Mouse (Mus musculus): ENCODE results near the gene Adgrg5. TPM values are rescaled to one million over a fixed set of nuclear protein-coding genes. Genes with fewer than 3 reads are reported as not detected.
A peak's percentile ranks its signal among the peaks of the same experiment; 100 is the strongest.

Gene Adgrg5
- polyA plus RNA-seq, 1 experiment from 2014 or later = 0.13 TPM

DNA sequence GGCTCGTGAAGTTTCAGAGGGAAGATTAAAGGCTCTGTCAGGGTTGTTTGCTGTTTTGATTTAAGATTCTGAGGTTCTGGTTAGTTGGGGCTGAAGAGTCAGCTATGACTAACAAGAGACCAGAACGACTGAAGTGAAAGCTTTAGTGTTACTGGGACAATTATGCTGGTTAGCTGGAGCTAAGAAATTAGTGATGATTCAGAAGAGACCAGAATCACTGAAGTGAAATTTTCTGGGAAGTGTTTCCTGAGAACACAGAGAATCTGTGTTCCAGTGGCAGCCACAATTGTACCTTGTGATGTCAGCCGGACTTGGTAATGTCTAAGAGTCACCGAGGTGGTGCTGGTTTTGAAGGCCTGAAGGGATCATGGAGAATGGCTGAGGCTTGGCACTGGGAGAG is 42.8 kb upstream of the Adgrg5 start:
- 60% methylated on average over 4 of the region's 4 CpGs for WGBS (ENCODE audit: insufficient replicate concordance)

DNA sequence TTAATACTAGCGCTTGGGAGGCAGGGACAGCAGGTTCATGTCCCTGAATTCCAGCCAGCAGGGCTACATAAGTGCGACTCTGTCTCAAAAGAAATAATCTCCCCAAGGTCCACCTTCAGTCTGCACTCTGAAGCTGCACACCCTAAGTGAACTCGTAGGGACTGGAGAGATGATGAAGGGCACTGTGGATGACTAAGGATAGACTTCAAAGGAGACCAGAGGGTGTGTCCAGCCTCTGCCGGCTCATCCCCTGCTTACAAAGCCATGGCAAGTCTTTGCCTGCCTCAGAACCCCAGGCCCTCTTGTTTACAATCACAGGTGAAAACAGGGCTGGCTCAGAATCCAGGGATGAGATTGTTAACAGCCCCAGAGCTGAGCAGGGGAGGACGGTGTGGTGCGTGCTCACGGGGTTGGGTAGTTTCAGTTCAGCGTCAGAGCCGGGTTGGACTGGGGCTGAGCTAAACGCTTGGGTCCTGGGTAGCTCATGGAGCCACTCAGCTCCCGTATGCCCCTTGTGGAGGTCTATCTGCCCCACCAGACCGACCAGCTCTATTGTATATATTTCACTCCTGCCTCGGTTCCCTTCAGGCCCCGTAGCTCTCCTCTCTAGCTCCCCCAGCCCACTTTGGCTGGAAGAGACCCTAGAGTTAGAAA is 35.0 kb upstream of the Adgrg5 start:
- peak; percentile 56; the same call in 1 of the 2 replicates for ATAC-seq
- TF ChIP-seq EP300 (IDR thresholded peaks at IDR 0.05; ENCODE audit: low read depth) (no peak), CTCF (IDR thresholded peaks at IDR 0.05; ENCODE audit: low read depth) (no peak)
- 28% methylated on average over 14 of the region's 14 CpGs for WGBS (ENCODE audit: insufficient replicate concordance)
- no peak for DNase-seq
- H3K9me3 ChIP-seq (ENCODE audit: low read length) = no peaks in the 10 kb centered on the region
- peaks cover 3% of the 10 kb centered on the region; the same call in 1 of the 2 replicates for H3K4me1 ChIP-seq (ENCODE audit: insufficient read depth)
- H3K27me3 ChIP-seq (ENCODE audit: insufficient read depth, low read length) = no peaks in the 10 kb centered on the region
- H3K36me3 ChIP-seq (replicated peaks; ENCODE audit: insufficient read depth, low read length) = no peaks in the 10 kb centered on the region
- H3K4me3 ChIP-seq (ENCODE audit: low read depth, low read length) = no peak overlapping the region
- no peak overlapping the region for H3K27ac ChIP-seq (ENCODE audit: low read depth)
- no peak overlapping the region for H3K9ac ChIP-seq (replicated peaks)
- peak overlapping the region; percentile 57 for H3K4me2 ChIP-seq (ENCODE audit: low read depth, low read length)

More for the DNA sequence above, 42.8 kb upstream of the Adgrg5 start:
- Histone ChIP-seq H3K9me3 (ENCODE audit: low read length) (no peaks in the 10 kb centered on the region), H3K36me3 (replicated peaks; ENCODE audit: insufficient read depth, low read length) (no peaks in the 10 kb centered on the region), H3K27me3 (ENCODE audit: insufficient read depth, low read length) (no peaks in the 10 kb centered on the region), H3K4me2 (ENCODE audit: low read depth, low read length) (no peak overlapping the region), H3K27ac (ENCODE audit: low read depth) (no peak overlapping the region), H3K4me1 (ENCODE audit: insufficient read depth) (peaks cover 8% of the 10 kb centered on the region), H3K4me3 (ENCODE audit: low read depth, low read length) (no peak overlapping the region), H3K9ac (replicated peaks) (no peak overlapping the region)
- no peak for DNase-seq
- no peak for TF ChIP-seq EP300 (IDR thresholded peaks at IDR 0.05; ENCODE audit: low read depth)
- TF ChIP-seq CTCF (IDR thresholded peaks at IDR 0.05; ENCODE audit: low read depth) = no peak
- ATAC-seq = no peak

DNA sequence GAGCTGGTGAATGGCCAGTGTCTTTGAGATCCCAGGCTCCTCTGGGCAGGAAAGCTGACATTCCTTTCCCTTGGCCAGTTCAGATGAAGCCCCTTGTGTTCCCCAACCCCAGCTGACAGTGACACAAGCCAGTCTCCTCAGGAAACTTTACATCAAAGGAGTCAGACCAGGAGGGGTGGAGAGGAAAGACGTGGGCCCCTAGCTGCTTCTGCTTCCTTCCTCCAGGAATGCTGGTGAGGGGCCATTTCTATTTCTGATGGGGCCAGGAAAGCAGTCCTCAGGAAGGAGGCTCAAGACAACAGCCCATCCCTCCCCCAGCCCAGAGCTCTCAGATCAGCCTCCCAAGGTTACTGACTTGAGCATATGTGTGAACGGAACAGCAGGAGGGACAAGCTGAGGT is 30.6 kb upstream of the Adgrg5 start:
- 40% methylated on average over 2 of the region's 2 CpGs for WGBS (ENCODE audit: insufficient replicate concordance)
- no peaks in the 10 kb centered on the region for H3K36me3 ChIP-seq (replicated peaks; ENCODE audit: insufficient read depth, low read length)
- no peak overlapping the region for H3K9ac ChIP-seq (replicated peaks)
- no peaks in the 10 kb centered on the region for H3K27me3 ChIP-seq (ENCODE audit: insufficient read depth, low read length)
- H3K27ac ChIP-seq (ENCODE audit: low read depth) = no peak overlapping the region
- H3K4me2 ChIP-seq (ENCODE audit: low read depth, low read length) = no peak overlapping the region
- no peaks in the 10 kb centered on the region for H3K9me3 ChIP-seq (ENCODE audit: low read length)
- ATAC-seq (no peak), DNase-seq (no peak)
- no peak overlapping the region for H3K4me3 ChIP-seq (ENCODE audit: low read depth, low read length)
- TF ChIP-seq CTCF (IDR thresholded peaks at IDR 0.05; ENCODE audit: low read depth) (no peak), EP300 (IDR thresholded peaks at IDR 0.05; ENCODE audit: low read depth) (no peak)
- H3K4me1 ChIP-seq (ENCODE audit: insufficient read depth) = peaks cover 8% of the 10 kb centered on the region

DNA sequence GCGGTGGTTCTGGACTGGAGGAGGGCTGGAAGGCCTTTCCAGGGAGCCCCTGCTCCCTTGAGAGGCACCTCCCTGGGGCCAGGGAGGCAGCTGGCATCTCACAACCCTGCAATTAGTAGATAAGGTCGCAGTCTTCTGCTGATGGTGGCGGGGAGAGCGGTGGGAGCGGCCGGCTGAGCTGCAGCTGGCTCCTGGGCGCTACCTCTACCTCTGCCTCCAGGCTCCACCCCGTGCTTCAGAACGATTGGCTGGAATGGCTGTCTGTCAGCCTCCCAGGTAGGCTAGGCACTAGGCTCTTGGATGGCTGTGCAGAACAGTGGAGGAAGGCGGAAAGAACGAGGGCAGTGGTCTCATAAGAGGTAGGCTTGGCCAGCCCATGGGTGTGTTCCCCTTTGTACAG is 24.2 kb upstream of the Adgrg5 start:
- no peaks in the 10 kb centered on the region for H3K36me3 ChIP-seq (replicated peaks; ENCODE audit: insufficient read depth, low read length)
- peak overlapping the region; percentile 96 for H3K27ac ChIP-seq (ENCODE audit: low read depth)
- H3K4me3 ChIP-seq (ENCODE audit: low read depth, low read length) = peak overlapping the region; percentile 26; the same call in 1 of the 2 replicates
- peak overlapping the region; percentile 66 for H3K9ac ChIP-seq (replicated peaks)
- H3K4me2 ChIP-seq (ENCODE audit: low read depth, low read length) = peak overlapping the region; percentile 65
- peak; percentile 89 for DNase-seq
- ATAC-seq = peak; percentile 98
- no peaks in the 10 kb centered on the region for H3K27me3 ChIP-seq (ENCODE audit: insufficient read depth, low read length)
- 27% methylated on average over 11 of the region's 11 CpGs for WGBS (ENCODE audit: insufficient replicate concordance)
- peaks cover 38% of the 10 kb centered on the region for H3K4me1 ChIP-seq (ENCODE audit: insufficient read depth)
- H3K9me3 ChIP-seq (ENCODE audit: low read length) = no peaks in the 10 kb centered on the region
- no peak for TF ChIP-seq CTCF (IDR thresholded peaks at IDR 0.05; ENCODE audit: low read depth)
- peak; percentile 86 for TF ChIP-seq EP300 (IDR thresholded peaks at IDR 0.05; ENCODE audit: low read depth)

DNA sequence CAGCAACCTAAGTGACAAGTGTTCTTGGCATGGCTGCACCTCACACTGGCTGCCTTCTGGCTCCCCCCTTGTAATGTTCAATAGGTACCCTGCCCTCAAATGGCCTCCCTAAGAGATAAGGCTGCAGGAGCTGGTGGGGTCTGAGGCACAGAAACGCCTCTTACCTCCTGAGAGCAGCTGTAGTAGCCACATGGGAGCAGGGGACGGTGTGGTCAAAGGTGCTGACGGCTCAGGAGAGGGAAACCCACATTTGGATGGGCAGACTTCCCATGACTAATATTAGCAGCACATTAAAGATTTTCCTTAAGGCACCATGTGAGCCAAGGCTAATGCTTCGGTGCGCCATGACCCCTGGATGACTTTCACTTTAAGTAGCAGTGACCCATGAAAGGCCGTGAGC is 22.9 kb upstream of the Adgrg5 start:
- H3K4me1 ChIP-seq (ENCODE audit: insufficient read depth) = peaks cover 38% of the 10 kb centered on the region
- 34% methylated on average over 6 of the region's 6 CpGs for WGBS (ENCODE audit: insufficient replicate concordance)
- H3K4me2 ChIP-seq (ENCODE audit: low read depth, low read length) = no peak overlapping the region

DNA sequence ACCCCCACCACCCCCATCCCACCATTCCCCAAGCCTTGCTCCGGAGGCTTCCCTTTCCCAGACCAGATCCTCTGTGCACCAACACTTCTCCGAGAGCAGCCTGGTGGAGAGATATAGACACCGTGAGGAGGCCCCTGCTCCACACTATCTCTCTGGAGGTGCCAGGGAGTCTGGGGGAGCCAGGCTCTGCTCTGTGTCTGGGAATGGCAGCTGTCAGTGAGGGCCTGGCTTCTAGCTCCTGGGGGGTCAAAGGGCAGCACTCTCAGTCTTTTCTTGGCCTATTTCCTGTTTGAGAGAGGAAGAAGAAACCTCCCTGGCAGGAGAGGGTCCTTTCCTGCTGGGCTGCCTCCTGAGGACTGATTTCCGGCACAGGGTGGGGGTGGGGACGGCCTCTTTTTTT is 22.5 kb upstream of the Adgrg5 start:
- Histone ChIP-seq H3K4me3 (ENCODE audit: low read depth, low read length) (no peak overlapping the region), H3K4me1 (ENCODE audit: insufficient read depth) (peaks cover 38% of the 10 kb centered on the region)

More for the DNA sequence above, 22.9 kb upstream of the Adgrg5 start:
- Histone ChIP-seq H3K36me3 (replicated peaks; ENCODE audit: insufficient read depth, low read length) (no peaks in the 10 kb centered on the region), H3K9ac (replicated peaks) (no peak overlapping the region), H3K9me3 (ENCODE audit: low read length) (no peaks in the 10 kb centered on the region), H3K4me3 (ENCODE audit: low read depth, low read length) (no peak overlapping the region), H3K27ac (ENCODE audit: low read depth) (no peak overlapping the region), H3K27me3 (ENCODE audit: insufficient read depth, low read length) (no peaks in the 10 kb centered on the region)
- no peak for DNase-seq
- no peak for ATAC-seq
- TF ChIP-seq EP300 (IDR thresholded peaks at IDR 0.05; ENCODE audit: low read depth) = no peak
- no peak for TF ChIP-seq CTCF (IDR thresholded peaks at IDR 0.05; ENCODE audit: low read depth)

More for the DNA sequence above, 22.5 kb upstream of the Adgrg5 start:
- ATAC-seq (no peak), DNase-seq (no peak)
- Histone ChIP-seq H3K9ac (replicated peaks) (no peak overlapping the region), H3K4me2 (ENCODE audit: low read depth, low read length) (no peak overlapping the region), H3K9me3 (ENCODE audit: low read length) (no peaks in the 10 kb centered on the region), H3K27ac (ENCODE audit: low read depth) (peak overlapping the region; percentile 13; the same call in 1 of the 2 replicates), H3K36me3 (replicated peaks; ENCODE audit: insufficient read depth, low read length) (no peaks in the 10 kb centered on the region), H3K27me3 (ENCODE audit: insufficient read depth, low read length) (no peaks in the 10 kb centered on the region)
- TF ChIP-seq CTCF (IDR thresholded peaks at IDR 0.05; ENCODE audit: low read depth) (no peak), EP300 (IDR thresholded peaks at IDR 0.05; ENCODE audit: low read depth) (no peak)
- 22% methylated on average over 5 of the region's 5 CpGs for WGBS (ENCODE audit: insufficient replicate concordance)

Measured in liver, postnatal 0 days (tissue).